Mouse (Mus musculus) stomach, embryonic 14.5 days (tissue): ENCODE data around the gene D930048N14Rik. TPM values are rescaled to one million over a fixed set of nuclear protein-coding genes. Genes with fewer than 3 reads are reported as not detected.
"Not testable (repeated sequence)": the region's sequence is repeated elsewhere in the genome, so short reads cannot be mapped to it uniquely, and the experiment has no call there.

Experiments
- ATAC-seq: fragments of 200-750 bp; cut with Nextera tagmentation; 2 replicates; pipeline ENCODE4 v1.8.0; 2017; ENCODE audit warnings: low read depth, moderate TSS enrichment; ENCODE audit not compliant: insufficient number of reproducible peaks, insufficient read depth, low FRiP score
- H3K27ac ChIP-seq: fragments of 300-500 bp; sonication (generic); 2 replicates; pipeline ENCODE4 v1.5.1; 2014; ENCODE audit warnings: mild to moderate bottlenecking, low read length, moderate library complexity, mixed read lengths
- H3K27me3 ChIP-seq: fragments of 300-500 bp; sonication (generic); 2 replicates; pipeline ENCODE4 v1.6.1; 2014; ENCODE audit warnings: low read length, control low read depth, mixed read lengths; ENCODE audit not compliant: control insufficient read depth, insufficient read depth
- H3K36me3 ChIP-seq: fragments of 300-500 bp; sonication (generic); 2 replicates; pipeline ENCODE4 v1.6.1; 2014; ENCODE audit warnings: mild to moderate bottlenecking, control low read depth, low read length, moderate library complexity, mixed read lengths; ENCODE audit not compliant: control insufficient read depth, insufficient read depth
- H3K4me1 ChIP-seq: fragments of 300-500 bp; sonication (generic); 2 replicates; pipeline ENCODE4 v1.6.1; 2014; ENCODE audit warnings: low read length, control low read depth, mixed read lengths; ENCODE audit not compliant: control insufficient read depth, insufficient read depth
- H3K4me2 ChIP-seq: fragments of 300-500 bp; sonication (generic); replicated peaks from 2 replicates; pipeline ENCODE4 v1.6.1; 2014; ENCODE audit warnings: low read depth, low read length, control low read depth
- H3K4me3 ChIP-seq: fragments of 300-500 bp; sonication (generic); 2 replicates; pipeline ENCODE4 v1.5.1; 2014; ENCODE audit warnings: low read depth, low read length, control low read depth
- H3K9ac ChIP-seq: fragments of 300-500 bp; sonication (generic); replicated peaks from 2 replicates; pipeline ENCODE4 v1.6.1; 2014; ENCODE audit warnings: low read depth, mild to moderate bottlenecking, control low read depth, low read length, moderate library complexity, mixed read lengths
- H3K9me3 ChIP-seq: fragments of 300-500 bp; sonication (generic); 2 replicates; pipeline ENCODE4 v1.6.1; 2016; ENCODE audit warnings: low read depth, low read length, control low read depth; ENCODE audit not compliant: control insufficient read depth
- WGBS: fragments of 180-500 bp; shearing (Covaris S2); extraction: QIAGEN DNeasy Blood & Tissue Kit; methylation state at CpG from one replicate; pipeline ENCODE4 v1.1.7; 2014; 5-methylcytosine and 5-hydroxymethylcytosine counted together
- polyA plus RNA-seq: library from polyadenylated mRNA; unstranded; fragments of >200 nt; fragmentation: Nextera tagmentation; extraction: Ambion mirVana; gene quantifications from 2 replicates; pipeline ENCODE4 v1.2.1, GENCODE M21; 2014

Gene D930048N14Rik
- polyA plus RNA-seq, 1 experiment from 2014 or later = 5.2 TPM

GRCm38 (mm10) chr11:51681324-51681975 is 30.7 kb downstream of the D930048N14Rik start:
- H3K27ac ChIP-seq = no peak overlapping the region
- no peak overlapping the region for H3K9ac ChIP-seq
- H3K4me2 ChIP-seq = 0 out of 2 replicates have a peak overlapping the region, but pooled peaks have one; percentile 16
- H3K4me3 ChIP-seq = no peak overlapping the region
- no peaks in the 10 kb centered on the region for H3K4me1 ChIP-seq
- no peaks in the 10 kb centered on the region for H3K27me3 ChIP-seq
- no peak for ATAC-seq
- H3K9me3 ChIP-seq = no peaks in the 10 kb centered on the region
- H3K36me3 ChIP-seq = peaks cover 4% of the 10 kb centered on the region; the same call in 1 of the 2 replicates
- WGBS = 36% methylated on average over 13 of the region's 13 CpGs

GRCm38 (mm10) chr11:51681976-51682374 is 31.2 kb downstream of the D930048N14Rik start:
- H3K9ac ChIP-seq = no peak overlapping the region
- no peak for ATAC-seq
- no peaks in the 10 kb centered on the region for H3K27me3 ChIP-seq
- 48% methylated on average over 8 of the region's 8 CpGs for WGBS
- no peak overlapping the region for H3K27ac ChIP-seq
- peaks cover 4% of the 10 kb centered on the region; the same call in 1 of the 2 replicates for H3K36me3 ChIP-seq
- H3K9me3 ChIP-seq = no peaks in the 10 kb centered on the region
- no peak overlapping the region for H3K4me2 ChIP-seq
- H3K4me1 ChIP-seq = no peaks in the 10 kb centered on the region
- no peak overlapping the region for H3K4me3 ChIP-seq

- under 1% methylated on average over 60 of the region's 60 CpGs for WGBS
- H3K4me1 ChIP-seq = peaks cover 6% of the 10 kb centered on the region; the same call in 1 of the 2 replicates
- ATAC-seq = peak; percentile 99
Measured at GRCm38 (mm10) chr11:51688330-51689328, 37.9 kb downstream of the D930048N14Rik start, which contains the start of gene 0610009B22Rik. TSS of gene 0610009B22Rik (minus strand) at chr11:51688874.

GRCm38 (mm10) chr11:51689343-51689742 is 38.6 kb downstream of the D930048N14Rik start:
- Histone ChIP-seq H3K36me3 (peaks cover 4% of the 10 kb centered on the region; the same call in 1 of the 2 replicates), H3K4me3 (peak overlapping the region; percentile 56), H3K27me3 (no peaks in the 10 kb centered on the region), H3K9me3 (no peaks in the 10 kb centered on the region), H3K4me1 (peaks cover 6% of the 10 kb centered on the region; the same call in 1 of the 2 replicates), H3K9ac (peak overlapping the region; percentile 60; the same call in 1 of the 2 replicates), H3K4me2 (peak overlapping the region; percentile 67), H3K27ac (peak overlapping the region; percentile 100)
- no peak for ATAC-seq
- WGBS = 21% methylated on average over 6 of the region's 6 CpGs

More at GRCm38 (mm10) chr11:51688330-51689328, 37.9 kb downstream of the D930048N14Rik start, which contains the start of gene 0610009B22Rik:
- Histone ChIP-seq H3K27ac (peak within 1 kb of the TSS; percentile 100), H3K27me3 (no peaks in the 10 kb centered on the region), H3K9ac (peak within 1 kb of the TSS; percentile 63), H3K4me3 (peak within 1 kb of the TSS; percentile 56), H3K4me2 (peak within 1 kb of the TSS; percentile 67), H3K9me3 (no peaks in the 10 kb centered on the region), H3K36me3 (peaks cover 4% of the 10 kb centered on the region; the same call in 1 of the 2 replicates)

- H3K4me2 ChIP-seq, H3K9me3 ChIP-seq, H3K9ac ChIP-seq, ATAC-seq, H3K4me1 ChIP-seq, H3K36me3 ChIP-seq, H3K4me3 ChIP-seq, H3K27ac ChIP-seq, H3K27me3 ChIP-seq: not testable (repeated sequence)
- WGBS = 100% methylated on average over 1 of the region's 3 CpGs
Measured at GRCm38 (mm10) chr11:51690597-51690996, 39.8 kb downstream of the D930048N14Rik start.

- Histone ChIP-seq H3K9ac (no peak overlapping the region), H3K36me3 (peaks cover 31% of the 10 kb centered on the region; the same call in 1 of the 2 replicates), H3K4me3 (no peak overlapping the region), H3K9me3 (no peaks in the 10 kb centered on the region), H3K4me2 (no peak overlapping the region), H3K27me3 (no peaks in the 10 kb centered on the region), H3K4me1 (no peaks in the 10 kb centered on the region), H3K27ac (no peak overlapping the region)
- WGBS = 91% methylated on average over 3 of the region's 3 CpGs
- ATAC-seq = no peak
Measured at GRCm38 (mm10) chr11:51694984-51695383, 44.2 kb downstream of the D930048N14Rik start.

- Histone ChIP-seq H3K4me1 (no peaks in the 10 kb centered on the region), H3K27me3 (no peaks in the 10 kb centered on the region), H3K36me3 (peaks cover 49% of the 10 kb centered on the region), H3K9ac (no peak overlapping the region), H3K9me3 (no peaks in the 10 kb centered on the region), H3K4me2 (no peak overlapping the region), H3K4me3 (no peak overlapping the region), H3K27ac (no peak overlapping the region)
- WGBS = 76% methylated on average over 3 of the region's 3 CpGs
- ATAC-seq = no peak
Measured at GRCm38 (mm10) chr11:51702831-51703230, 52.1 kb downstream of the D930048N14Rik start.

- Histone ChIP-seq H3K27ac (no peak overlapping the region), H3K4me1 (no peaks in the 10 kb centered on the region), H3K36me3 (peaks cover 52% of the 10 kb centered on the region), H3K4me2 (no peak overlapping the region), H3K4me3 (no peak overlapping the region), H3K9ac (no peak overlapping the region), H3K27me3 (no peaks in the 10 kb centered on the region), H3K9me3 (no peaks in the 10 kb centered on the region)
- 70% methylated on average over 10 of the region's 10 CpGs for WGBS
- no peak for ATAC-seq
Measured at GRCm38 (mm10) chr11:51703379-51703998, 52.7 kb downstream of the D930048N14Rik start.
